Mouse (Mus musculus): ENCODE results near the gene Baz1a. TPM values are rescaled to one million over a fixed set of nuclear protein-coding genes. Genes with fewer than 3 reads are reported as not detected.

Baz1a gene
- total and polyA plus RNA-seq, 2 experiments from 2014 or later, result 2.6 to 4.4 TPM

DNA sequence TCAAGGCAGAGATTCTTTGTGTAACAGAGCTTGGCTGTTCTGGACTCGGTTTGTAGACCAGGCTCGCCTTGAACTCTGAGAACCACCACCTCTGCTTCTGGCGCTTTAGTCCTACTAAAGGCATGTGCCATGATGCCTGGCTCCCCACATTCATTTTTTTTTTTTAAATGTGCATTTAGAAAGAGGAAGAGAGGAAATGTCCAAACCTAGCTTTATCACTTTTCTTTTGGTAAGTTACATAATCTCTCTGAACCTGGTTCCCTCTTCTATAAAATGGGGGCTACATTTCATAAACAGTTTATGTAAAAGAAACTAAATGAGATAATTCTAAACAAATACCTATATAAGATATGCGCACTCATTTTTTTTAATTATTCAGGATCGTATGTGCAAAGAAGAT is 33.2 kb downstream of the Baz1a start:
- DNase-seq (ENCODE audit: low spot score), result no peak
- H3K4me1 ChIP-seq (ENCODE audit: insufficient read depth, low read length), result no peaks in the 10 kb centered on the region; the same call in 1 of the 2 replicates
- ATAC-seq (ENCODE audit: low FRiP score), result no peak
- TF ChIP-seq CTCF (IDR thresholded peaks at IDR 0.05), result no peak
- 86% methylated on average over 5 of the region's 5 CpGs for WGBS
- H3K4me2 ChIP-seq (ENCODE audit: low read depth, low read length, poor library complexity, severe bottlenecking), result no peak overlapping the region
- no peak overlapping the region for H3K9ac ChIP-seq (replicated peaks; ENCODE audit: low read length, poor library complexity, severe bottlenecking)
- H3K36me3 ChIP-seq (ENCODE audit: insufficient read depth, low read length), result no peaks in the 10 kb centered on the region
- H3K4me3 ChIP-seq (ENCODE audit: low read depth, low read length), result no peak overlapping the region
- H3K27me3 ChIP-seq (ENCODE audit: insufficient read depth, low read length), result no peaks in the 10 kb centered on the region
- no peak overlapping the region for H3K27ac ChIP-seq (ENCODE audit: low read depth, low read length)
- H3K9me3 ChIP-seq (ENCODE audit: low read length), result no peaks in the 10 kb centered on the region

DNA sequence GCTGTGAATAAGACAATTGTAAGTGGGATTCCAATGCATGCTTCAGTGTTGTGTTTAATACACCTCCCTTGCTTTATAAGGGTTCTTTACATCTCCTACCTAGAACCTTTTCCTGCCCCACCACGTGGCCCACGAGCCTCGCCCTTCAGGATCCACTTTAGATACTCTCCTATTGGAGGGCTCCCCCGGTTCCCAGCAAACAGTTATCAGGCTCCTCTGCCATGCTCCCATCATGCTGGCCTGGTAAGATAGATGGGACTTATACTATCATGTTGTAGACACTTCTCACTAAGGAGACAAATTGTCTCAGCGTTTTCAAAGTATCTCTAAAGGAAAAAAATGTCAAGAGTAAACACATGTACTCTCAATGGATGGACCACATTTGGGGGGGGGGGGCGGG is 33.6 kb downstream of the Baz1a start:
- no peak overlapping the region for H3K4me2 ChIP-seq (ENCODE audit: low read depth, low read length, poor library complexity, severe bottlenecking)
- WGBS, result 81% methylated on average over 6 of the region's 6 CpGs
- ATAC-seq (ENCODE audit: low FRiP score), result no peak

GRCm38 (mm10) chr12:54969033-54969432 is 45.1 kb downstream of the Baz1a start:
- Histone ChIP-seq H3K9me3 (ENCODE audit: low read length) (no peaks in the 10 kb centered on the region), H3K4me3 (ENCODE audit: low read depth, low read length) (no peak overlapping the region), H3K27me3 (ENCODE audit: insufficient read depth, low read length) (no peaks in the 10 kb centered on the region), H3K9ac (replicated peaks; ENCODE audit: low read length, poor library complexity, severe bottlenecking) (no peak overlapping the region), H3K36me3 (ENCODE audit: insufficient read depth, low read length) (no peaks in the 10 kb centered on the region), H3K27ac (ENCODE audit: low read depth, low read length) (no peak overlapping the region), H3K4me2 (ENCODE audit: low read depth, low read length, poor library complexity, severe bottlenecking) (no peak overlapping the region), H3K4me1 (ENCODE audit: insufficient read depth, low read length) (no peaks in the 10 kb centered on the region)
- ATAC-seq (ENCODE audit: low FRiP score) (no peak), DNase-seq (ENCODE audit: low spot score) (no peak)
- 84% methylated on average over 3 of the region's 3 CpGs for WGBS
- TF ChIP-seq CTCF (IDR thresholded peaks at IDR 0.05), result no peak

More for the DNA sequence above, 33.6 kb downstream of the Baz1a start:
- no peak for DNase-seq (ENCODE audit: low spot score)
- no peaks in the 10 kb centered on the region; the same call in 1 of the 2 replicates for H3K4me1 ChIP-seq (ENCODE audit: insufficient read depth, low read length)
- H3K36me3 ChIP-seq (ENCODE audit: insufficient read depth, low read length), result no peaks in the 10 kb centered on the region
- no peak overlapping the region for H3K27ac ChIP-seq (ENCODE audit: low read depth, low read length)
- TF ChIP-seq CTCF (IDR thresholded peaks at IDR 0.05), result no peak
- no peak overlapping the region for H3K4me3 ChIP-seq (ENCODE audit: low read depth, low read length)
- H3K9me3 ChIP-seq (ENCODE audit: low read length), result no peaks in the 10 kb centered on the region
- H3K9ac ChIP-seq (replicated peaks; ENCODE audit: low read length, poor library complexity, severe bottlenecking), result no peak overlapping the region
- H3K27me3 ChIP-seq (ENCODE audit: insufficient read depth, low read length), result no peaks in the 10 kb centered on the region

DNA sequence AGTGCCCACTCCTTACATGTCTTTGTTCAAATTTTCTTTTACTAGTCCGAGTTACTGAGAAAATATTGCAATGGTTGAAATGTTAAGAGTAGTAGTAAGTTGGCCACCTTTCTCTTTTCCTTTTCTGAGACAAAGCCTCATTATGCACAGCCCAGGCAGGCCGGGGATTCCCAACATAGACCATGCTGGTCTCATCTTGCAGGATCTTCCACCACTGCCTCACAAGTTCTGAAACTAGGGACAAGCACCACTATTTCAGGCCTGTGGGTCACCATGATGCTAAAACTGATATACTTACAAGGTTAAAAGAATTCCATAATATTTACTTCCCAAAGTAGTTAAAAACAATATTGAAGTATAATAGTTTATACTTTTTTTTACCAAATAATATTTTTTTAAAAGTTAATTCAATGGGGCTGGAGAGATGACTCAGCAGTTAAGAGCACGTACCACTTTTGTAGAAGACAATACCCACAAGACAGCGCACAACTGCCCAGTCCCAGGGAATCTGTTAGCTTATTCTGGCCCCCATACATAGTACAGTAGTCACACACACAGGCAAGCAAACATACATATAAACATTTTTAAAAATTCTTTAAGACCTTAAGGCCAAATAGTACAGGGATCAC is 48.5 kb downstream of the Baz1a start:
- no peak overlapping the region for H3K9ac ChIP-seq (replicated peaks; ENCODE audit: low read length, poor library complexity, severe bottlenecking)
- 96% methylated on average over 4 of the region's 4 CpGs for WGBS

GRCm38 (mm10) chr12:54959569-54959968 is 54.6 kb downstream of the Baz1a start:
- Histone ChIP-seq H3K9ac (replicated peaks; ENCODE audit: low read length, poor library complexity, severe bottlenecking) (no peak overlapping the region), H3K36me3 (ENCODE audit: insufficient read depth, low read length) (no peaks in the 10 kb centered on the region), H3K4me1 (ENCODE audit: insufficient read depth, low read length) (no peaks in the 10 kb centered on the region), H3K4me2 (ENCODE audit: low read depth, low read length, poor library complexity, severe bottlenecking) (no peak overlapping the region), H3K27me3 (ENCODE audit: insufficient read depth, low read length) (no peaks in the 10 kb centered on the region), H3K4me3 (ENCODE audit: low read depth, low read length) (no peak overlapping the region), H3K9me3 (ENCODE audit: low read length) (no peaks in the 10 kb centered on the region), H3K27ac (ENCODE audit: low read depth, low read length) (no peak overlapping the region)
- WGBS, result 73% methylated on average over 2 of the region's 2 CpGs
- no peak for TF ChIP-seq CTCF (IDR thresholded peaks at IDR 0.05)
- DNase-seq (ENCODE audit: low spot score), result no peak
- no peak for ATAC-seq (ENCODE audit: low FRiP score)

More for the DNA sequence above, 48.5 kb downstream of the Baz1a start:
- ATAC-seq (ENCODE audit: low FRiP score), result no peak
- no peaks in the 10 kb centered on the region for H3K4me1 ChIP-seq (ENCODE audit: insufficient read depth, low read length)
- no peak overlapping the region for H3K27ac ChIP-seq (ENCODE audit: low read depth, low read length)
- no peaks in the 10 kb centered on the region for H3K27me3 ChIP-seq (ENCODE audit: insufficient read depth, low read length)
- TF ChIP-seq CTCF (IDR thresholded peaks at IDR 0.05), result no peak
- no peak overlapping the region for H3K4me2 ChIP-seq (ENCODE audit: low read depth, low read length, poor library complexity, severe bottlenecking)
- H3K36me3 ChIP-seq (ENCODE audit: insufficient read depth, low read length), result no peaks in the 10 kb centered on the region
- no peak overlapping the region for H3K4me3 ChIP-seq (ENCODE audit: low read depth, low read length)
- H3K9me3 ChIP-seq (ENCODE audit: low read length), result no peaks in the 10 kb centered on the region
- no peak for DNase-seq (ENCODE audit: low spot score)

DNA sequence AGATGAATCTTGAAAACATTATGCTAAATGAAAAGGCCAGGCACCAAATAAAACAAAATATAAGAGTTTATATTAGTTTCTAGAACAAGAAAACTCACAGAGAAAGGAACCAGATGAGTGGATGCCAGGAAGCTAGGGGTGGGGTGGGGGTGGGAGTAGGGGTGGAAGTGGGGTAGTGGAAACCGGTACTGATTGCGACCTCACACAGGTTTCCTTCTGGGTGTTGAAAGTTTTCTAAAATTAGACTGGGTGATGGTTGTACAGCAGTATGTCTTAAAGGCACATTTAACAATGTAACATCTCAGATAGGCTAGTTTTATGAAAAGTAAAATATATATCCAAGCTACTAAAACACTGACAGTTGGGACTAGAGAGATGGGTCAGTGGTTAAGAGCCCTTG is 57.2 kb downstream of the Baz1a start:
- H3K9me3 ChIP-seq (ENCODE audit: low read length), result no peaks in the 10 kb centered on the region
- no peaks in the 10 kb centered on the region for H3K36me3 ChIP-seq (ENCODE audit: insufficient read depth, low read length)
- H3K27me3 ChIP-seq (ENCODE audit: insufficient read depth, low read length), result no peaks in the 10 kb centered on the region
- no peak overlapping the region for H3K27ac ChIP-seq (ENCODE audit: low read depth, low read length)
- no peak overlapping the region for H3K4me3 ChIP-seq (ENCODE audit: low read depth, low read length)
- H3K9ac ChIP-seq (replicated peaks; ENCODE audit: low read length, poor library complexity, severe bottlenecking), result no peak overlapping the region
- TF ChIP-seq CTCF (IDR thresholded peaks at IDR 0.05), result no peak
- H3K4me1 ChIP-seq (ENCODE audit: insufficient read depth, low read length), result no peaks in the 10 kb centered on the region
- no peak overlapping the region for H3K4me2 ChIP-seq (ENCODE audit: low read depth, low read length, poor library complexity, severe bottlenecking)
- no peak for ATAC-seq (ENCODE audit: low FRiP score)
- WGBS, result 87% methylated on average over 2 of the region's 2 CpGs
- no peak for DNase-seq (ENCODE audit: low spot score)
